In genomic region chr12:76710351-76711100, GRCm38 (mm10) we compare ENCODE assay signal across 8 mouse cellular contexts. TPM values are rescaled to one million over a fixed set of nuclear protein-coding genes. Genes with fewer than 3 reads are reported as not detected.
DNase-seq lines count a peak whose midpoint lies in the region; ATAC-seq and TF ChIP-seq lines count a peak whose summit lies in the region.

Gene Sptb, minus strand, starts transcription at chr12:76710547.

- ATAC-seq in forebrain, embryonic 16.5 days, result peak; percentile 78
- ATAC-seq in neural tube, embryonic 14.5 days (ENCODE audit: low read depth), result peak; percentile 84

- peak within 1 kb of the TSS; percentile 100 for H3K27ac ChIP-seq in cerebellum, adult 2 months (ENCODE audit: insufficient read depth, low read length)
- no peak within 1 kb of the TSS for H3K27ac ChIP-seq in forebrain, embryonic 16.5 days (ENCODE audit: low read length)
- peak within 1 kb of the TSS; percentile 39 for H3K27ac ChIP-seq in neural tube, embryonic 14.5 days (ENCODE audit: low read depth, low read length)

- DNase-seq in T-cell, adult 2 months (ENCODE audit: low spot score), result peak; percentile 25
- DNase-seq in cerebellum, adult 2 months, result peak; percentile 96 to 97
- DNase-seq in heart, postnatal 25 days (ENCODE audit: low spot score), result peak; percentile 19
- DNase-seq in layer of hippocampus, adult 18-20 months (ENCODE audit: low spot score in 2 of 2), result peak; percentile 32 to 64
- DNase-seq in lung, adult 2 months, result peak; percentile 42
- DNase-seq in testis, postnatal 14 days (ENCODE audit: low spot score), result peak; percentile 58

- H3K4me3 ChIP-seq in cerebellum, adult 2 months (replicated peaks; ENCODE audit: insufficient read depth, low read depth, low read length), result peak within 1 kb of the TSS; percentile 95
- peak within 1 kb of the TSS; percentile 70 for H3K4me3 ChIP-seq in forebrain, embryonic 16.5 days (replicated peaks; ENCODE audit: low read length)
- H3K4me3 ChIP-seq in lung, adult 2 months (replicated peaks; ENCODE audit: extremely low read depth, low read depth, low read length), result peak within 1 kb of the TSS; percentile 48
- peak within 1 kb of the TSS; percentile 76 for H3K4me3 ChIP-seq in neural tube, embryonic 14.5 days (ENCODE audit: low read depth, low read length)

- 1% methylated on average over 40 of the region's 40 CpGs for WGBS in cerebellum, adult 2 months
- WGBS in forebrain, embryonic 16.5 days, result under 1% methylated on average over 39 of the region's 40 CpGs
- WGBS in lung, adult 2 months, result 2% methylated on average over 40 of the region's 40 CpGs
- WGBS in neural tube, embryonic 14.5 days, result under 1% methylated on average over 40 of the region's 40 CpGs

- H3K4me1 ChIP-seq in cerebellum, adult 2 months (ENCODE audit: control insufficient read depth, insufficient read depth, low read length), result peaks cover 4% of the 10 kb centered on the region
- peaks cover 14% of the 10 kb centered on the region for H3K4me1 ChIP-seq in forebrain, embryonic 16.5 days (replicated peaks; ENCODE audit: control insufficient read depth, insufficient read depth, low read length)
- peaks cover 3% of the 10 kb centered on the region for H3K4me1 ChIP-seq in lung, adult 2 months (ENCODE audit: control insufficient read depth, insufficient read depth, low read length)
- peaks cover 13% of the 10 kb centered on the region for H3K4me1 ChIP-seq in neural tube, embryonic 14.5 days (ENCODE audit: control insufficient read depth, insufficient read depth, low read length)

- intact Hi-C loops in heart, postnatal 25 days (cut with DNase I), result loop anchor here (5.0 kb wide), 1 partner anchor 38 kb away; no protein-coding TSS in a partner anchor

- H3K9ac ChIP-seq in forebrain, embryonic 16.5 days (replicated peaks; ENCODE audit: low read depth, low read length), result peak within 1 kb of the TSS; percentile 72
- H3K9ac ChIP-seq in neural tube, embryonic 14.5 days (replicated peaks; ENCODE audit: low read depth, low read length), result peak within 1 kb of the TSS; percentile 80

- no peaks in the 10 kb centered on the region for H3K27me3 ChIP-seq in cerebellum, adult 2 months (ENCODE audit: control insufficient read depth, insufficient read depth, low read length)
- peaks cover 15% of the 10 kb centered on the region for H3K27me3 ChIP-seq in forebrain, embryonic 16.5 days (replicated peaks; ENCODE audit: control insufficient read depth, insufficient read depth, low read length)
- peaks cover 5% of the 10 kb centered on the region; the same call in 1 of the 2 replicates for H3K27me3 ChIP-seq in neural tube, embryonic 14.5 days (ENCODE audit: control insufficient read depth, insufficient read depth, low read length)

- no peak for TF ChIP-seq CTCF in cerebellum, adult 2 months (IDR thresholded peaks at IDR 0.05; ENCODE audit: borderline replicate concordance, insufficient read depth, low read depth, low read length)
- no peak for TF ChIP-seq CTCF in lung, adult 2 months (IDR thresholded peaks at IDR 0.05; ENCODE audit: insufficient read depth, low read length)

- TF ChIP-seq POLR2A in cerebellum, adult 2 months (IDR thresholded peaks at IDR 0.05; ENCODE audit: borderline replicate concordance, insufficient read depth, low read length), result peak; percentile 44; the same call in 1 of the 2 replicates
- TF ChIP-seq POLR2A in lung, adult 2 months (IDR thresholded peaks at IDR 0.05; ENCODE audit: borderline replicate concordance, extremely low read depth, low read depth, low read length), result no peak

- peak within 1 kb of the TSS; percentile 98 for H3K4me2 ChIP-seq in forebrain, embryonic 16.5 days (ENCODE audit: low read length)
- H3K4me2 ChIP-seq in neural tube, embryonic 14.5 days (ENCODE audit: low read depth, low read length), result peak within 1 kb of the TSS; percentile 99

- no peaks in the 10 kb centered on the region for H3K9me3 ChIP-seq in forebrain, embryonic 16.5 days (ENCODE audit: control insufficient read depth, low read length)
- H3K9me3 ChIP-seq in neural tube, embryonic 14.5 days (ENCODE audit: control insufficient read depth, low read length), result no peaks in the 10 kb centered on the region

- no peaks in the 10 kb centered on the region for H3K36me3 ChIP-seq in forebrain, embryonic 16.5 days (ENCODE audit: control insufficient read depth, insufficient read depth)
- H3K36me3 ChIP-seq in neural tube, embryonic 14.5 days (ENCODE audit: control insufficient read depth, insufficient read depth, low read length), result no peaks in the 10 kb centered on the region

RNA-seq across cellular contexts. Expression of gene Sptb, which starts in this region (rescaled TPM):
- 101 and 111 TPM in 2 replicates for polyA plus RNA-seq in cerebellum, adult 2 months (2012; rRNA removed)
- 1.4 and 1.9 TPM in 2 replicates for polyA plus RNA-seq in forebrain, embryonic 16.5 days (2015; fragmentation: Nextera tagmentation; extraction: Ambion mirVana)
- 10 to 100 TPM; 77.3 to 82.3 TPM for total RNA-seq in heart, postnatal 25 days (2021)
- 100 to 1,000 TPM; 138 to 141 TPM for total RNA-seq in layer of hippocampus, adult 18-20 months (2021)
- polyA plus RNA-seq in lung, adult 2 months (2012; rRNA removed), result 1.1 and 3.3 TPM in 2 replicates
- polyA plus RNA-seq in neural tube, embryonic 14.5 days (2014; fragmentation: Nextera tagmentation; extraction: Ambion mirVana), result 12.1 and 12.7 TPM in 2 replicates

Comparison
In these comparisons a context has a peak if more than half of its experiments do, and no peak if none do; other contexts are left out.
1. DNase-seq: peak in every context shown above with its lines; median percentile 96 in cerebellum, adult 2 months; 58 in testis, postnatal 14 days; 48 in layer of hippocampus, adult 18-20 months; 42 in lung, adult 2 months; 25 in T-cell, adult 2 months; 19 in heart, postnatal 25 days.